Mouse (Mus musculus): ENCODE measurements at regions not wholly inside any gene's neighbourhood (a gene's known extent, or its start where the extent isn't known, plus 50 kb on each side); places are given as distances from the start of the nearest gene placed in this dataset.
A peak's percentile ranks its signal among the peaks of the same experiment; 100 is the strongest.

- 81% methylated on average over 3 of the region's 3 CpGs for whole genome bisulfite sequencing
- H3K4me3 ChIP-seq: no peak overlapping the region
- no peak overlapping the region for H3K27ac ChIP-seq
- no peaks in the 10 kb centered on the region for H3K27me3 ChIP-seq (replicated peaks)
- H3K4me2 ChIP-seq: no peak overlapping the region
- H3K36me3 ChIP-seq (replicated peaks): no peaks in the 10 kb centered on the region
- no peaks in the 10 kb centered on the region for H3K4me1 ChIP-seq
- no peak for ATAC-seq (replicated peaks)
- H3K9ac ChIP-seq: no peak overlapping the region
- no peaks in the 10 kb centered on the region for H3K9me3 ChIP-seq
Measured at GRCm38 (mm10) chr5:29870537-29870936, 134.8 kb upstream of the Gm5129 start.

GRCm38 (mm10) chr5:29875451-29875850 is 137.5 kb upstream of the Il6 start:
- Histone ChIP-seq H3K4me3 (no peak overlapping the region), H3K9ac (no peak overlapping the region), H3K27ac (no peak overlapping the region), H3K4me2 (no peak overlapping the region), H3K36me3 (replicated peaks) (no peaks in the 10 kb centered on the region), H3K27me3 (replicated peaks) (no peaks in the 10 kb centered on the region), H3K9me3 (no peaks in the 10 kb centered on the region), H3K4me1 (no peaks in the 10 kb centered on the region)
- ATAC-seq (replicated peaks): no peak
- 70% methylated on average over 1 of the region's 1 CpGs for WGBS

DNA sequence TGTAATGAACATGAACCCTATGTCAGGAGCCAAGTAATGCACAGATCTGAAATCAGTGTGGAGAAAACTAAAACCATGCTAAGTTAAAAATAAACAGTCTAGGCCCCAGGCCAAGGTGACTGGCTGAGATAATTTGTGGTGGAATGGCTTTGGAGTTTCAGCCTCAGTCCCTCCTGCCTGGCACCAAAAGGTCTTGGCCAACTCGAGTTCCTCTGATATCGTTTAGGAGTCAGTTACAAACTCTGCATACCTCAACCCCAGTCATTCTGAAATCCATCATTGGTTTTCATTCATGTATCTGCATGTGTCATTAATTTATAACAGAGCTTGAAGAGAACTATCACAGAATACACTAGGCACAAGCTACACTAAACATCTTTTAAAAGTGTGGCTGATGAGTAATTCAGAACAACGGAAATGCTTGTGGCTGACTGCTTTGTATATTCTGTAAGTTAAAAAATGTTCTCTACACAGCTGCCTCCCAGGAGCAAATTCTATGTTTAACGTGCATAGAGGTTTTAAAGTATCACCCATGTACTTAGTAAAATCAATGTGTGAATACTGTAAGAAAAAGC is 125.6 kb upstream of the Il6 start:
- no peaks in the 10 kb centered on the region for H3K4me1 ChIP-seq
- H3K27me3 ChIP-seq (replicated peaks): no peaks in the 10 kb centered on the region
- H3K4me2 ChIP-seq: no peak overlapping the region
- ATAC-seq (replicated peaks): no peak
- 93% methylated on average over 4 of the region's 4 CpGs for WGBS
- no peaks in the 10 kb centered on the region for H3K36me3 ChIP-seq (replicated peaks)
- no peak overlapping the region for H3K9ac ChIP-seq
- H3K27ac ChIP-seq: no peak overlapping the region
- H3K9me3 ChIP-seq: no peaks in the 10 kb centered on the region
- H3K4me3 ChIP-seq: no peak overlapping the region

DNA sequence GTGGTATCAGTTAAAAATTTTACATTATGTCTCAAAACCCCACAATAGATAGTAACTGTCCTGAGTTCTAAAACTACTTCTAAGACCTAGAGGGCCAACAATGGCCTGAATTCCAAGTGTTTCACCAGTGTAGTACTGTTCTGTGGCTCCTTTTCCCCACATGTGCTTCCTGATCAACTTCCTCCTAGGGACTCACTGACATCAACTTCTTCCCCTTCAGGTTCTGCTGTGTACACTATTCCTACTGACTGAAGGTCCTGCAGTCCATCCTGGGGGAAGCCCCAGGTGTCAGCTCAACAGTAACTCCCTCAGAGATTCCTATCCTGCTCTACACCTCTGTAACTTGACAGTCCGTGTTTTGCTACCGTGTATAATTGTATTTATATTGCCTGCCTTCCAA is 120.6 kb upstream of the Il6 start:
- no peaks in the 10 kb centered on the region for H3K36me3 ChIP-seq (replicated peaks)
- no peaks in the 10 kb centered on the region for H3K27me3 ChIP-seq (replicated peaks)
- no peak overlapping the region for H3K9ac ChIP-seq
- H3K27ac ChIP-seq: no peak overlapping the region
- H3K9me3 ChIP-seq: no peaks in the 10 kb centered on the region
- no peak overlapping the region for H3K4me2 ChIP-seq
- no peak overlapping the region for H3K4me3 ChIP-seq
- no peak for ATAC-seq (replicated peaks)
- H3K4me1 ChIP-seq: peaks cover 8% of the 10 kb centered on the region; the same call in 1 of the 2 replicates
- 87% methylated on average over 2 of the region's 2 CpGs for WGBS

GRCm38 (mm10) chr5:29892861-29893260 is 120.1 kb upstream of the Il6 start:
- H3K9me3 ChIP-seq: no peaks in the 10 kb centered on the region
- no peak overlapping the region for H3K4me2 ChIP-seq
- H3K27me3 ChIP-seq (replicated peaks): no peaks in the 10 kb centered on the region
- peaks cover 8% of the 10 kb centered on the region; the same call in 1 of the 2 replicates for H3K4me1 ChIP-seq
- no peak overlapping the region for H3K4me3 ChIP-seq
- ATAC-seq (replicated peaks): no peak
- 87% methylated on average over 2 of the region's 2 CpGs for WGBS
- no peak overlapping the region for H3K9ac ChIP-seq
- no peaks in the 10 kb centered on the region for H3K36me3 ChIP-seq (replicated peaks)
- H3K27ac ChIP-seq: no peak overlapping the region

DNA sequence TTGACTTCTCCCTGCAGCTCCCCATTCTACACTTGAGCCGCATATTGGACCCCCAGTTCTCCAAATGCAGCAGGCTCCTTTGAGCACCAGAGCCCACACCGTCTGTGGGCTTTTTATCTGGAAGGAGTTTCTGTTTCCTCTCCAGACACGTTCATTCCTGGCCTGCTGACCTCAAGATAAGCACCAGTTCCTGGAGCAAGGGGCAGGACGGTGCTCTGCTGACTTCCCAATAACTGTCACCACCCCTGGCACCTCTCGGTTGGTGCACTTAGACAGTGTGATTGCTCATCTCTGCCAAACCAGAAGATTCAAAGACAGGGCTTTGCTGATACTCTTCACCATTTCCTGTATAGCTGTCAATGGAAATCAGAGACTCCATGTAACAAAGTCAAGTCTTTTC is 119.1 kb upstream of the Il6 start:
- WGBS: 73% methylated on average over 5 of the region's 5 CpGs
- no peak overlapping the region for H3K27ac ChIP-seq
- no peak overlapping the region for H3K4me3 ChIP-seq
- H3K27me3 ChIP-seq (replicated peaks): no peaks in the 10 kb centered on the region
- H3K4me2 ChIP-seq: no peak overlapping the region
- peaks cover 8% of the 10 kb centered on the region; the same call in 1 of the 2 replicates for H3K4me1 ChIP-seq
- no peak for ATAC-seq (replicated peaks)
- no peak overlapping the region for H3K9ac ChIP-seq
- no peaks in the 10 kb centered on the region for H3K36me3 ChIP-seq (replicated peaks)
- no peaks in the 10 kb centered on the region for H3K9me3 ChIP-seq

DNA sequence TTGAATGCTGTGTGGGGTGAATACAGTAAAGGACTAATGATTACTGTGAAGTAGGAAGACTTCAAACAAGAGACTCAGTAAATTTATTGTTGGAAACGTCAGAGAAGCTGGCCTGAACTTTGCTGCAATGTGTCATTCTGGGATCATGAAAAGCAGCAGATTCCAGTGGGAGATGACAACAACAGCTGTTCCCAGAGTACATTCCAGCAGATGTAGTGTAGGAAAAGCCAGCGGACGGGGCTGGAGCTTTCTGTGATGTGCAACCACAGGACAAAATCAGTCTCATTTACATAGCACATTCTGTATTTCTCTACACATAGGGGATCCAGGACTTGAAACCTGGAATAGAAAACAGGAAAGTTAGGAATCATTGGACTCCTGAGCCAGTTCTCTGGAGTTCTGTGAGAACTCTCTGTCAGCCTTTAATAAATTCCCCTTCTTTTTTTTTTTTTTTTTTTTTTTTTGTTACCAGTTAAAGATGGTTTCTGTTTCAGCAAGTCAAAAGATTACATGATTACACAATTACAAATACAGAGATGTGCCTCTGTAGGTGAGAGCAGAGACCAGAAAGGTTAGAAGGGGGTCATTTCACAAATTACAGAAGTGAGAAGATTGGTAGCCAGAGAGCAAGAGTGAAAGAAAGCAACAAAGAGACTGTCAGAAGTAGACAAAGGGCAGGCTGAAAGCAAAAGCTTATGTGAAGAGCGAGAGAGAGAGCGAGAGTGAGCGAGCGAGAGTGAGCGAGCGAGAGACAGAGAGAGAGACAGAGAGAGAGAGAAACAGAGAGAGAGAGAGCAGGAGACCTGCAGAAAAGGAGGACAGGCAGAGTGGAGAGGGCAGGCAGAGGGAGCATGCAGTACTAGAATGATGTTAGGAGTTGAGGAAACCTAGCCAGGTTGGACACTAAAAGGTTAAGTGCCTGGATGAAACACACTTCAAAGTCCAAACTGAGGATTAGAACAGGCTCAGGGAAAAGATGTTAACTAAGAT is 118.0 kb upstream of the Il6 start:
- Histone ChIP-seq H3K27me3 (replicated peaks) (no peaks in the 10 kb centered on the region), H3K9me3 (no peaks in the 10 kb centered on the region), H3K4me1 (peaks cover 8% of the 10 kb centered on the region; the same call in 1 of the 2 replicates), H3K27ac (no peak overlapping the region), H3K36me3 (replicated peaks) (no peaks in the 10 kb centered on the region), H3K4me3 (no peak overlapping the region), H3K9ac (no peak overlapping the region), H3K4me2 (peak overlapping the region; percentile 25; the same call in 1 of the 2 replicates)
- WGBS: 15% methylated on average over 9 of the region's 9 CpGs
- ATAC-seq (replicated peaks): no peak

GRCm38 (mm10) chr5:29897617-29898016 is 115.3 kb upstream of the Il6 start:
- no peak overlapping the region for H3K4me2 ChIP-seq
- no peak overlapping the region for H3K9ac ChIP-seq
- peaks cover 8% of the 10 kb centered on the region; the same call in 1 of the 2 replicates for H3K4me1 ChIP-seq
- no peak overlapping the region for H3K4me3 ChIP-seq
- no peak overlapping the region for H3K27ac ChIP-seq
- no peak for ATAC-seq (replicated peaks)
- H3K9me3 ChIP-seq: no peaks in the 10 kb centered on the region
- H3K36me3 ChIP-seq (replicated peaks): no peaks in the 10 kb centered on the region
- no peaks in the 10 kb centered on the region for H3K27me3 ChIP-seq (replicated peaks)

DNA sequence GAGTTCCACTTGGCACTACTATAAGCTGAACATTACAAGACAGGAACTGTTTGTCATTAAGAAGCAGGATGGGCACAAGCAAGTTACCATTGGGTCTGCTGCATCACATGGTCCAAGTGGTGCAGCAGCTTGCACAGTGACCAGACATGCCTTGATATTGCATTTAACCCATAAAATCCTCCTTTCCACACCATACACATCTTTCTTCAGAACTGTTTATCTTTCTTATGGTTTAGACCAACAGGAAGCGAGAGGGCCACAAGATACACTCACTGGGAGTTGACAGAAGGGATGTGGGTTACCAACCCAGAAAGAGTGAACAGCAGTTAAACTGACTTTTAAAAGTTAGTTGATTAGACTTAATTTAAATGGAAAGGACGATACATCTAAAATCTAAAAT is 111.2 kb upstream of the Il6 start:
- ATAC-seq (replicated peaks): no peak
- no peak overlapping the region for H3K4me2 ChIP-seq
- 87% methylated on average over 2 of the region's 2 CpGs for WGBS
- H3K9ac ChIP-seq: no peak overlapping the region
- H3K27me3 ChIP-seq (replicated peaks): no peaks in the 10 kb centered on the region
- no peaks in the 10 kb centered on the region for H3K36me3 ChIP-seq (replicated peaks)
- H3K9me3 ChIP-seq: no peaks in the 10 kb centered on the region
- no peak overlapping the region for H3K4me3 ChIP-seq
- H3K27ac ChIP-seq: no peak overlapping the region
- no peaks in the 10 kb centered on the region for H3K4me1 ChIP-seq

DNA sequence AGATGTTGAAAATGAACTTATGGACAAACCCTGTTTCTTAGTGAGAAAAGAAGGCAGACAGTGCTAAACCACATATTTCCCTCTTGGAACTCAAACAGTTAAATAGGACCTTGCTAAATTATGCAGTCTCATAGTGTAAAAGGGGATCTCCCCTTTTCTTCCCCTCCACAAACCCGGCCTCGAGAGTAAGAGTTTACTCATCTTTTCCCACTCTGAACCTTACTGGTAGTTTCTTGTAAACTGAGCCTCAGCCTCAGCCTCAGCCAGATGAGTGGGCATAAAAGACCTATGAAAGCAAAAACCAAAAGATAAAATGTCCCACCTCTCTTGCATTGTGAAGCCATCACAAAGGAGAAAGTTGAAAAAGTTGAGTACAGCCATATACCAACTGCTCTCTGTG is 92.6 kb upstream of the Il6 start:
- no peak for ATAC-seq (replicated peaks)
- peaks cover 4% of the 10 kb centered on the region; the same call in 1 of the 2 replicates for H3K9me3 ChIP-seq
- H3K9ac ChIP-seq: no peak overlapping the region
- no peak overlapping the region for H3K27ac ChIP-seq
- no peaks in the 10 kb centered on the region for H3K4me1 ChIP-seq
- H3K4me2 ChIP-seq: no peak overlapping the region
- no peaks in the 10 kb centered on the region for H3K36me3 ChIP-seq (replicated peaks)
- H3K27me3 ChIP-seq (replicated peaks): no peaks in the 10 kb centered on the region
- no peak overlapping the region for H3K4me3 ChIP-seq
- 68% methylated on average over 2 of the region's 2 CpGs for WGBS

DNA sequence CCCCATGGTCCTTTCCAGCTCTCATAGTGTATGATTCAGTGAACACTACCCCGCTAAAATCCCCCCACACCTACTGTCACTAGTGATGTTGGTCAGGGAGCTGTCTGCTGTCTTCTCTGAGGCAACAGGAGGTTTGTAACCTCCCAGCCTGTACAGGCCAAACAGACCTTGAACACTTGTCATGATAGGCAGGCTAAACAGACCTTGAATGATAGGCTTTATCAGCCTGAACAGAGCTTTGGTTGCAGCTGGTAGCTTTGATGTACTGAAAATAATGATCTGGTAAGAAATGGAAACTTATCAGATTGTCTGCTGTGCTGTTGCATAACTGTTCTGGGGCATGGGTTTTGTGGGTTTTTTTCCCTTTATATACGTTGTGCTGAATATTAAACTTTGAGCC is 87.4 kb upstream of the Il6 start:
- 78% methylated on average over 2 of the region's 2 CpGs for WGBS

DNA sequence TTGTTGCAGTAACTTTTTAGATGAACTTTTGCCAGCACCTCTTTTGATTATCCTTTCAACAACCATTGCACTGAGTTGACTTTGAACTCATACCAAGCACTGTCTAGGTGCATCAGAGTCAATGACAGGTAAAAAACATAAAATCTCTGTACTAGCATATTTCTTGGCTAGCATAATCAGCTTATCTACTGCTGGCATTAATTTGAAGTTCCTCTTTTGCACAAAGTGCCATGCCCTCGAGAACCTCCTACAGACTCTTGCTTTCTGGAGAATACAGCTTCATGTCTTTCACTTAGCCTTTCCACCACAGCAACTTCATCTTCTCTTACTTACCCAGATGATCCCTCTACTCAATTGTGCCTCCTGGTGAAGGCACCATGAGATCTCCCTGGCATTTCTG is 85.3 kb upstream of the Il6 start:
- no peak overlapping the region for H3K9ac ChIP-seq
- ATAC-seq (replicated peaks): no peak
- no peak overlapping the region for H3K27ac ChIP-seq
- no peaks in the 10 kb centered on the region for H3K36me3 ChIP-seq (replicated peaks)
- H3K9me3 ChIP-seq: no peaks in the 10 kb centered on the region
- H3K27me3 ChIP-seq (replicated peaks): no peaks in the 10 kb centered on the region
- no peak overlapping the region for H3K4me2 ChIP-seq
- 60% methylated on average over 1 of the region's 1 CpGs for WGBS
- no peaks in the 10 kb centered on the region for H3K4me1 ChIP-seq
- no peak overlapping the region for H3K4me3 ChIP-seq

More for the DNA sequence above, 87.4 kb upstream of the Il6 start:
- Histone ChIP-seq H3K9me3 (no peaks in the 10 kb centered on the region), H3K4me1 (no peaks in the 10 kb centered on the region), H3K27me3 (replicated peaks) (no peaks in the 10 kb centered on the region), H3K36me3 (replicated peaks) (no peaks in the 10 kb centered on the region), H3K4me2 (no peak overlapping the region), H3K27ac (no peak overlapping the region), H3K9ac (no peak overlapping the region), H3K4me3 (no peak overlapping the region)
- no peak for ATAC-seq (replicated peaks)

DNA sequence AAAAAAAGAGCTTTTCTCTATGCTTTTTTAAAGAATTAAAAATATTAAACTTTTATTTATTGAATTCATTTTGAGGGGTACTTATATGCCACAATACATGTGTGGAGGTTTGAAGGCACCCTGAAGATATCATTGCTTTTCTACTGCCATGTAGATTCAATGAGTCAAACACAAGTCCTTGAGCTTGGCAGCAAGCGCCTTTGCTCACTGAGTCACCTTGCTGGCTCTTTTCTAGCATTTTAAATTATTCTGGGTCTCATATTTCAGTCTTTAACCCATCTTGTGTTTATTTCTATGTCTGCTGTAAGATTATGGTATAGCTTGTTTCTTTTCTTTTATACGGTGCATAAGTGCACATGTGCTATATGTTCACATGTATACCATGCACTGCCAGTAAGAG is 83.5 kb upstream of the Il6 start:
- WGBS: 97% methylated on average over 2 of the region's 2 CpGs

More for the DNA sequence above, 83.5 kb upstream of the Il6 start:
- Histone ChIP-seq H3K9me3 (no peaks in the 10 kb centered on the region), H3K36me3 (replicated peaks) (no peaks in the 10 kb centered on the region), H3K4me1 (no peaks in the 10 kb centered on the region), H3K27ac (no peak overlapping the region), H3K4me3 (no peak overlapping the region), H3K4me2 (no peak overlapping the region), H3K27me3 (replicated peaks) (no peaks in the 10 kb centered on the region), H3K9ac (no peak overlapping the region)
- ATAC-seq (replicated peaks): no peak
